Mouse (Mus musculus) lung, adult 2 months (tissue): ENCODE data around the gene Ankdd1b.

Source experiments
- CTCF ChIP-seq: fragments of 200-500 bp; IDR thresholded peaks from 2 replicates; pipeline ENCODE4 v1.5.1; 2011; ENCODE audit warnings: mild to moderate bottlenecking, low read length, control low read depth; ENCODE audit not compliant: insufficient read depth
- POLR2A ChIP-seq: fragments of 200-500 bp; IDR thresholded peaks from 2 replicates; pipeline ENCODE4 v1.6.1; 2011; ENCODE audit warnings: low read depth, mild to moderate bottlenecking, control low read depth, low read length, borderline replicate concordance; ENCODE audit errors: extremely low read depth

DNA sequence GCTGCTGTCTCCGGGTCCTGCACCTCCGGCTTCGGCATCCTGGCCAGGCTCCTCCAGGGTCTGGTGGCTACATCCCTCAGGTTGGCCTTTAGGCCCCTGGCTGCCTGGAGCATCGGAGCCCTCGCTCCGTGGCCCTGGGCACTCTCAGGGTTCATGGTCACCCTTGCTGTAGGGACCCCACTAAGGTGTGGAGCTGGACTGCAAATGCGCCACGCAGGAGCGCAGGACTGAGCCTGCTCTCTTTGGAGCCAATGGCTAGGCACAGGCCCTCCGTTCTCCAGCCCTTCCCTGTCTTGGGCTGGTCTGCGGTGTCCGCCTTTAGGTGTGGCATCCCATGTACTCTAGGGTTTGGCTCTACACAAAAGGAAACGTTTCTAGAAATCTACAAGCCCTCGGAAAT is at the start of gene Ankdd1b:
- no peak for TF ChIP-seq CTCF
- TF ChIP-seq POLR2A = no peak
